Mouse (Mus musculus): ENCODE results near the gene Srsf2. TPM values are rescaled to one million over a fixed set of nuclear protein-coding genes. Genes with fewer than 3 reads are reported as not detected.
A peak's percentile ranks its signal among the peaks of the same experiment; 100 is the strongest.

Gene Srsf2
- total RNA-seq, 1 experiment = 361 TPM

GRCm38 (mm10) chr11:116893532-116894442 lies 40.9 kb upstream of the Srsf2 start:
- H3K9ac ChIP-seq (ENCODE audit: insufficient read depth, low read depth, low read length, poor library complexity, severe bottlenecking) = no peak overlapping the region
- peak; percentile 69 for DNase-seq (ENCODE audit: low read depth, low spot score)
- TF ChIP-seq HCFC1 (IDR thresholded peaks at IDR 0.05; ENCODE audit: borderline replicate concordance, insufficient read depth, low read length) = no peak
- no peak for TF ChIP-seq CHD2 (IDR thresholded peaks at IDR 0.05; ENCODE audit: low read depth, low read length)
- TF ChIP-seq MAFK (IDR thresholded peaks at IDR 0.05; ENCODE audit: insufficient read depth, low read depth, low read length) = peak; percentile 85
- peaks cover 8 to 30% of the 10 kb centered on the region in 2 experiments for H3K4me1 ChIP-seq (ENCODE audit: control insufficient read depth in 2 of 2, insufficient read depth in 2 of 2, low read length in 2 of 2, poor library complexity in 1 of 2)
- H3K36me3 ChIP-seq (ENCODE audit: control insufficient read depth, insufficient read depth, low read length, poor library complexity, severe bottlenecking) = no peaks in the 10 kb centered on the region
- H3K27ac ChIP-seq (ENCODE audit: insufficient read depth, low read depth, low read length, poor library complexity, severe bottlenecking) = peak overlapping the region; percentile 75
- H3K9me3 ChIP-seq (ENCODE audit: control insufficient read depth, insufficient read depth, low read depth, low read length) = 0 out of 2 replicates have a peak, but pooled peaks cover 2% of the 10 kb centered on the region
- in situ Hi-C loops (cut with MboI; ENCODE audit: low sequenced_read_pairs in 2 of 2, unreplicated experiment in 2 of 2) = no loop called here
- H3K4me3 ChIP-seq (ENCODE audit: insufficient read depth in 1 of 2, low read depth in 1 of 2, low read length in 2 of 2, poor library complexity in 1 of 2, severe bottlenecking in 1 of 2) = no peak overlapping the region

- TF ChIP-seq MAFK (IDR thresholded peaks at IDR 0.05; ENCODE audit: insufficient read depth, low read depth, low read length) (no peak), CHD2 (IDR thresholded peaks at IDR 0.05; ENCODE audit: low read depth, low read length) (no peak), HCFC1 (IDR thresholded peaks at IDR 0.05; ENCODE audit: borderline replicate concordance, insufficient read depth, low read length) (no peak), ZNF384 (IDR thresholded peaks at IDR 0.05; ENCODE audit: low read depth, low read length) (no peak), ZC3H11A (IDR thresholded peaks at IDR 0.05; ENCODE audit: borderline replicate concordance, low read depth, low read length) (no peak)
- no peaks in the 10 kb centered on the region for H3K36me3 ChIP-seq (ENCODE audit: control insufficient read depth, insufficient read depth, low read length, poor library complexity, severe bottlenecking)
- no peak for DNase-seq (ENCODE audit: low read depth, low spot score)
- no peak overlapping the region for H3K27ac ChIP-seq (ENCODE audit: insufficient read depth, low read depth, low read length, poor library complexity, severe bottlenecking)
- in situ Hi-C loops (cut with MboI; ENCODE audit: low sequenced_read_pairs in 2 of 2, unreplicated experiment in 2 of 2) = no loop called here
- peaks cover 5 to 24% of the 10 kb centered on the region in 2 experiments for H3K4me1 ChIP-seq (ENCODE audit: control insufficient read depth in 2 of 2, insufficient read depth in 2 of 2, low read length in 2 of 2, poor library complexity in 1 of 2)
- no peaks in the 10 kb centered on the region for H3K9me3 ChIP-seq (ENCODE audit: control insufficient read depth, insufficient read depth, low read depth, low read length)
- H3K4me3 ChIP-seq (ENCODE audit: insufficient read depth in 1 of 2, low read depth in 1 of 2, low read length in 2 of 2, poor library complexity in 1 of 2, severe bottlenecking in 1 of 2) = no peak overlapping the region
- H3K9ac ChIP-seq (ENCODE audit: insufficient read depth, low read depth, low read length, poor library complexity, severe bottlenecking) = no peak overlapping the region
These were observed 34.2 kb upstream of the Srsf2 start for GRCm38 (mm10) chr11:116887136-116887535.

GRCm38 (mm10) chr11:116885275-116886151 lies 32.6 kb upstream of the Srsf2 start:
- in situ Hi-C loops (cut with MboI; ENCODE audit: low sequenced_read_pairs in 2 of 2, unreplicated experiment in 2 of 2) = no loop called here
- peak; percentile 92 for TF ChIP-seq ZC3H11A (IDR thresholded peaks at IDR 0.05; ENCODE audit: borderline replicate concordance, low read depth, low read length)
- no peak for TF ChIP-seq ZNF384 (IDR thresholded peaks at IDR 0.05; ENCODE audit: low read depth, low read length)
- TF ChIP-seq CHD2 (IDR thresholded peaks at IDR 0.05; ENCODE audit: low read depth, low read length) = no peak
- Histone ChIP-seq H3K36me3 (ENCODE audit: control insufficient read depth, insufficient read depth, low read length, poor library complexity, severe bottlenecking) (no peaks in the 10 kb centered on the region), H3K27ac (ENCODE audit: insufficient read depth, low read depth, low read length, poor library complexity, severe bottlenecking) (peak overlapping the region; percentile 29; the same call in 1 of the 2 replicates), H3K4me3 (ENCODE audit: insufficient read depth in 1 of 2, low read depth in 1 of 2, low read length in 2 of 2, poor library complexity in 1 of 2, severe bottlenecking in 1 of 2) (peak overlapping the region; percentile 45 to 58), H3K9me3 (ENCODE audit: control insufficient read depth, insufficient read depth, low read depth, low read length) (no peaks in the 10 kb centered on the region), H3K9ac (ENCODE audit: insufficient read depth, low read depth, low read length, poor library complexity, severe bottlenecking) (peak overlapping the region; percentile 70; the same call in 1 of the 2 replicates), H3K4me1 (ENCODE audit: control insufficient read depth in 2 of 2, insufficient read depth in 2 of 2, low read length in 2 of 2, poor library complexity in 1 of 2) (peaks cover 5 to 33% of the 10 kb centered on the region in 2 experiments)
- peak; percentile 91 for DNase-seq (ENCODE audit: low read depth, low spot score)

GRCm38 (mm10) chr11:116884061-116884460 lies 31.2 kb upstream of the Srsf2 start:
- no peak overlapping the region for H3K27ac ChIP-seq (ENCODE audit: insufficient read depth, low read depth, low read length, poor library complexity, severe bottlenecking)
- no peak overlapping the region for H3K9ac ChIP-seq (ENCODE audit: insufficient read depth, low read depth, low read length, poor library complexity, severe bottlenecking)
- no peak overlapping the region for H3K4me3 ChIP-seq (ENCODE audit: insufficient read depth in 1 of 2, low read depth in 1 of 2, low read length in 2 of 2, poor library complexity in 1 of 2, severe bottlenecking in 1 of 2)
- in situ Hi-C loops (cut with MboI; ENCODE audit: low sequenced_read_pairs in 2 of 2, unreplicated experiment in 2 of 2) = no loop called here
- H3K36me3 ChIP-seq (ENCODE audit: control insufficient read depth, insufficient read depth, low read length, poor library complexity, severe bottlenecking) = no peaks in the 10 kb centered on the region
- TF ChIP-seq ZC3H11A (IDR thresholded peaks at IDR 0.05; ENCODE audit: borderline replicate concordance, low read depth, low read length) (no peak), ZNF384 (IDR thresholded peaks at IDR 0.05; ENCODE audit: low read depth, low read length) (no peak), MAFK (IDR thresholded peaks at IDR 0.05; ENCODE audit: insufficient read depth, low read depth, low read length) (no peak), CHD2 (IDR thresholded peaks at IDR 0.05; ENCODE audit: low read depth, low read length) (no peak), HCFC1 (IDR thresholded peaks at IDR 0.05; ENCODE audit: borderline replicate concordance, insufficient read depth, low read length) (no peak)
- no peak for DNase-seq (ENCODE audit: low read depth, low spot score)
- no peaks in the 10 kb centered on the region for H3K9me3 ChIP-seq (ENCODE audit: control insufficient read depth, insufficient read depth, low read depth, low read length)
- peaks cover 0 to 26% of the 10 kb centered on the region in 2 experiments; a peak in 3 of 4 replicates for H3K4me1 ChIP-seq (ENCODE audit: control insufficient read depth in 2 of 2, insufficient read depth in 2 of 2, low read length in 2 of 2, poor library complexity in 1 of 2)

Data from ES-E14 (cell line).